Mouse (Mus musculus): Measurements from ENCODE around the gene Apoa4.

GRCm38 (mm10) chr9:46191234-46191633 is 49.3 kb upstream of the Apoa4 start:
- TF ChIP-seq CTCF (IDR thresholded peaks at IDR 0.05; ENCODE audit: insufficient read depth, low read length): no peak
- TF ChIP-seq POLR2A (IDR thresholded peaks at IDR 0.05; ENCODE audit: borderline replicate concordance, extremely low read depth, low read depth, low read length): no peak
